Mouse (Mus musculus): ENCODE results near the gene Adam3.

Gene Adam3

DNA sequence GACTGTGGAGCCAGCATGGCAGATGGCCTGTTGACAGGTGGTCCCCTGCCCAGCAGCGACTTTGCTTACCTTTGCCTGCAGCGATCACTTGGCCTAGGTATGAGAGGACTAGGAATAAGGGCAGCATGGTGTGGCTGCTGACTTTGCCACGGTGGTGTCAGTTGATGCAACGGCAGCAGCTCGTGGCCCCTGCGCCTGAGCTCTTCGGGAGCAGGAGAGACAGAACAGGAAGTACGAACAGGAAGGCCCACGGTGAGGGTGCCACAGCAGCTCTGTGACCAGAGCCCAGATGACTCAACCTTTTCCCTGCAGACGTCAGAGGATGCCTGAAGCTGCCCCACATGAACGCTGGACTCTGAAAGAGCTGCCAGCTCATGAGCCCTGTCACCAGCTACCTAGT is at the start of gene Adam3:
Adam3 (minus strand) TSS at position 223 of the 400 bp plus-strand sequence.
- DNase-seq (ENCODE audit: low spot score in 2 of 2), result no peak

DNA sequence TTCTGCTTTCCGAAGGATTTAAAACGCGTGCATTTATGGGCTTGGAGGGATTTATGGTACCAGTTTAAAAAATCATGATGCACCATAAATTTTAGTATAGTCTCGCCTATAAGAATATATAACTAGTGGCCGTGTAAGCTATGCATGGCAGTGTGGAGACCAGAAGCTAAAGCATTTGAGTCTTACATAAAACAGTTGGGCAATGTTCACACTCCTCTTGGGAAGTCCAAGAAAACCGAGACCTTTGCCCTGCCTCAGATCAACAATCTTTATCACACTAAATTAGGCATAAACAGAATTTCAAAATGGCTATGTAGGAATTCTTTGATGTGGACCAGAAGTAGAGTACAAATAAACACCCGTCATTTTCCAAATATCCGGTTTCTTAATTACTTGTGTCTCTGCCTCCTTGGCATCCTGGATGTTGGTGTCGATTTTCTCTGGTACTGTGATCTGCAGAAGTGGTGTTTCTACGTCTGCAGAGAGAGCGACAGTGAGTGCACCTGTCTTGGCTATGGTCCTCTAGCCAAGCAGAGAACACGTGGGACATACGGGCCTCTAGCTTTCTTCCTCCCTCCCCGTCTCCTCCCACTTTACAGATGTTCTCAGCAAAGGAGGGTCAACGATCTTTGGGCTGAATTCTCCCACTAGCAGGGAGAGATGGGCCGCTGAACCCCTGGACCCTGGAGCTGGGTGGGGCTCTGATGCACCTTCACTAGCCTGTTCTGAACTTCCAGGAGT is 596 bp downstream of the Adam3 start:
- DNase-seq (ENCODE audit: low spot score in 2 of 2), result no peak
